Mouse (Mus musculus): Measurements from ENCODE around the gene Tspan18.

Tspan18 gene

GRCm38 (mm10) chr2:93289161-93289560, 45.1 kb downstream of the Tspan18 start:
- DNase-seq: no peak

DNA sequence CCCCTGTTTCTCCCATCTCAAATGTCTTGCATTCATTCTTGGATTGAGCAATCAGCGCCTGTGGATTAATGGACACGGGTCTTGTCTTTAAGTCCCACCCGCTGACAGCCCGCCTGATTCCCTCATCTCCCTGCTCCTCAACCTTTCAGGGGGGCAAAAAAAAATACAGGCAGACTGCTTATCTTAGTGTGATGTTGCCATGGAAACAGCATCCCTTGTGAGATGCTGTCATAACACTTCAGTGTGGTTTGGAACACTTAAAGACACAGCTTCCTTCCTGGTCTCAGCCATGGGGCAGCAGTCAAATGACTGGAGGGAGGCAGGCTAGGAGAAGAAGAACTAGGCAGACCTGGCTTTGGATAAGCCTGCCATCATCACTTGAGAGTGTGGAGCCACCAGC, 47.0 kb downstream of the Tspan18 start:
- DNase-seq: no peak

GRCm38 (mm10) chr2:93286742-93287141, 47.6 kb downstream of the Tspan18 start:
- DNase-seq: no peak

DNA sequence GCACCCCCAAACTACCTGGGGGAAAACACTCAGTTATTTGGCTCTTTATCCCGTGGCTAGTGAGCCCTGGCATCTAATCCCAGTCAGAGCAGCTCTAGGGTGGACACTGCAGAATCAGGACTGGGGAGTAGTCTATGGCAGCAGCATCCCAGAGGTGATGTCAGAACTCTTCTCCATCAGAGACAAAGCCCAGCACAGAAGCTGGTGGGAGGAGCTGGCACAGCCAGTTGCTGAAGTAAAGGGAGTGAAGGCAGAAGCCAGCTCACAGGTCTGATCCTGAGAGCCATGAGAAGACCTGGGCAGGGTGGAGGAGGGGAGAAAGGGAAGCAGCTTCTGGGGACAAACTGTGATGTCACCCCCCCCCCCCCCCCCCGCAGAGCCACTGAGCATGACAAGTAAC, 48.0 kb downstream of the Tspan18 start:
- DNase-seq: no peak

- no peak for DNase-seq
Measured at GRCm38 (mm10) chr2:93285842-93286241, 48.5 kb downstream of the Tspan18 start.

DNA sequence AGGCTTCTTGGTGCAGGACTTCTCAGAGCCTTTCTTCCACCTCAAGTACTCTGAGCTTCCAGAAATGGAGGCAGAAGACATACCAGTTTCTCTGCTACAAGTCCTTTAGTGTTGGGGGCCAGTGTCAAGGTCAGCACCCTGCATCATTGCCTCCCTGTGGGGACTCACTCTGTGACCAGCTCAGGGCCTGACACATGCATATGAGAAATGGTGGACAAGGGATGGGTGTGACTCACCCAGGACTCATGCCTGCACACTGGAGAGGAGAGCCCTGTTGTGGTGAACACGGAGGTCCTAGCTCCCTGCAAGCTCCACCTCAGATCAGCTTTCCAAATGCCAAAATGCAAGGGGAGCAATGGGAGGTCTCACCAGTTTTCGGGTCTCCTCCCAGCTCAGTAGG, 49.7 kb downstream of the Tspan18 start:
- no peak for DNase-seq

DNA sequence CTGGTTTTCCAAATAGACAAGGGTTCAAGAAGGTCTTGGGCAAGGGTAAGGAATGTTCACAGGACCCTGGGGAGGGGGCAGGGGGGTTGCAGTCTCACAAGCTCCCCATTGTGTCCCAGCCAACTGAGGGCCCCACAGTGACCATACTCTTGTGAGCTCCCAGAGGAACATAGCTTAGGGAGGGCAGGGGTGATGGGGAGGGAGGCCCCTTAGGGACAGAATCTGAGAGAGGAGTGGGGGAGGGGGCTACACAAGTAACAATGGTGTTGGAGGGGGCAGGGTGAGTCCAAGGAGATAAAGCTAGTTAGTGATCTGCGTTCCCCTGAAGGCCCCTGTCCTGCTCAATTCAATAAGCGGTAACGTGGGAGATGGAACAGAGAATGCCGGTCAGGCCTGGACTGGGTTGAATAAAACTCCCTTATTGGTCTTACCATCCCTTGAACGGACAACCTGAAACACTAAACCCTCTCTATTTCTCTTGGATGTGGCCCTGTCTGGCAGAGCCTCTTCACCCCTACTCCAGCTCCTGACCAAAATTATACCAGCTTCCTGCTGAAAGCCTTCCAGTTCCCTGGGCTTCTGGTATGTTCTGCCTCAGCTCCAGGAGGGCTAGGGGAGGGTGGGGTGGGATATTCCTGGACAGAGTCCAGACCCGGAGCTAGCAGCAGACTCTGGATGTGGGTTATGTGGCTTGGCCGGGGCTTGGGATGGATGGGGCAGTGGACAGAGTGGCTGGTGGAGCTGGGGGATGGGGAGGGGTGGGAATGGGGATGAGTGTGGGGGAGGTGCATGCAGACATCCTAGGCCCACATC, 50.6 kb downstream of the Tspan18 start:
- DNase-seq: no peak

GRCm38 (mm10) chr2:93282636-93283035, 51.7 kb downstream of the Tspan18 start:
- no peak for DNase-seq

DNA sequence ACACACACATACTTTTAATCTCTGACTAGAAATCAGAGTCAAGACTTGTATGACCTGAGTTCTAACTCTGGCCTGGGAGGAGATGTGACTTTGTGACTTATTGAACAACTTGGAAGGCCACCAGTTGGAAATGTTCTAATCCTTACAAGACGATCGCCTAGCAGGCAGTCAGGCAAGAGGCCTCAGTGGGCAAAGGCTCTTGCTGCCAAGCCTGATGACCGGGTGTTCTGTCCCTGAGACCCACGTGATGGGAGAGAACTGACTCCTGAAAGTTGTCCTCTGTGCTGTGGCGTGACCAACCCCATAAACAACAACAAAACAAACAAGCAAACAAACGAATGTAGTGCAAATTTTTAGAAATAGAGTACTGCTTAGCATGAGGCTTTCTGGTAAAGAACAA, 52.8 kb downstream of the Tspan18 start:
- DNase-seq: no peak

DNA sequence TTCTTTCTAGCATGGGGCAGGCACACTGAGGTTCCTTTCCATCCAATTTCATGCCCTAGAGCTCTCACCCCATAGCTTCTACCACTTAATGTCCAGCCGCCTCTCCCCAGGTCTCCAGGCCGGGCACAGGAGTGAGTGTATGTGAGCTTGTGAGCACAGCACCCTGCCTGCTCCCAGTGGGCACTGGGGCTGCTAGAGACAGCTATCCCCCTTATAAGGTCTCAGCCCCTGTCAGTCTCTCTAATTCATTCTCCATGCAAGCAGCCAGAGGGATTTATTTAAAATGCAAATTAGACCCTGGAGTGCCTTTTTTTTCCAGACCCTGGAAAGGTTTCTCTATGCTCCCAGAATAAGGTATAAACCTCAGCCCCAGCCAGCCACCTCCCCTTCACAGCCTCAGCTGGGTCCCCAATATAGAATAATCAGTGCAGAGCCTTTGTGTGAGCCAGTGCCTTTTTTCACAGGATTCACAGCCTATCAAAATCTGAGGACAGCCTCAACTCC, 54.1 kb downstream of the Tspan18 start:
- no peak for DNase-seq

DNA sequence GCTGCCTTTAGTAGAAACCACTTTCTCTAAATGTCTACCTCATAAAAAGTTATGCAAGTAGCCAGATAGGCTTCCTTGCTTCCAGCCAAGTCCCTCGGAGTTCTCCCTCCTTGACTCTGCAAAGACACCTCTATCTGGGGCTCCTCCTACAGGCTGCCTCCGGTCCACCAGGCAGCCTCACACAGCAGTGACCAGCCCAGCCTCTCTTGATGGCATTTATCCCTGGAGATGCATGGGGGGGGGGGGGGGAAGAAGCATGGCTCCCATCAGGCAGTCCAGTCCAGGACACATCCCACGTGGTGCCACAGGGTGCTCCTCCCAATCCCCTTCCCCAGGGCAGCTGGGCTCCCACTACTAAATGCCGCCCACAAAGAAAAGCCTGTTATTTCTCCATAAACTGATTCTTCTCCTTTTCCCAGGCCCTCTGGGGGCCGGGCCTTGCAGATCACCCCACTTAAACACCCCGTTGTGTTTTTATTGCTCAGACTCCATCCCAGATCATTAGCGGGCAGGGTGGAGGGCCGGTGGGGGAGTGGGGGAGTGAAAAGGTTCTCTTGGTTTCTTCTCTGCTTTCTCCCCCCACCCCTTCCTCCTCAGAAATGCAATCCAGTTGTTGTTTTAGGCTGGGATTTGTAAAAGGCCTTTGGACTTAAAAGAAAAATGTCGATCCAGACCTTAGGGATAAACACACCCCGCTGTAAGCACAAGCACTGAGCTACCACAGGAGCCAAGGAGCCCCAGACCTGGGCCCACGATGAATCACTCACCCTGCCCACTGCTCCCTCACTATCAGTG, 55.9 kb downstream of the Tspan18 start:
- no peak for DNase-seq

- no peak for DNase-seq
Measured at GRCm38 (mm10) chr2:93277486-93277885, 56.8 kb downstream of the Tspan18 start.

DNA sequence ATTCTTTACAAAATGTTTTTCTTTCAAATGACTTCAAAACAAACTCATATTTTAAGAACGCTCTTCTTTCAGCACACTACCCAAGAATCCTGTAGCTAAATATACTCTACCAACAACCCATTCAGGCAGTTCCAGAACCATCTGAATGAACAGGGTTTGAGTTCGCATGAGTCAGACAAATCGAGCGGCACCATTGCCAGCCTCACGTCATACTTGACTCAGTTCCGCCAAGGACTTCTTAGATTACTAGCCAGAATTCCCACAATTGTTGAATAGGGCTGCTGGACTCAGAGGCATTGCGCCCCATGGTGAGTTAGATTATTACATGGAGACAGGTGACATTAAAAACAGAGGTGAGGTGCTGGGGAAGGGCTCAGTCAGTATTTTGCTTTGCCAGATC, 58.3 kb downstream of the Tspan18 start:
- DNase-seq: no peak

DNA sequence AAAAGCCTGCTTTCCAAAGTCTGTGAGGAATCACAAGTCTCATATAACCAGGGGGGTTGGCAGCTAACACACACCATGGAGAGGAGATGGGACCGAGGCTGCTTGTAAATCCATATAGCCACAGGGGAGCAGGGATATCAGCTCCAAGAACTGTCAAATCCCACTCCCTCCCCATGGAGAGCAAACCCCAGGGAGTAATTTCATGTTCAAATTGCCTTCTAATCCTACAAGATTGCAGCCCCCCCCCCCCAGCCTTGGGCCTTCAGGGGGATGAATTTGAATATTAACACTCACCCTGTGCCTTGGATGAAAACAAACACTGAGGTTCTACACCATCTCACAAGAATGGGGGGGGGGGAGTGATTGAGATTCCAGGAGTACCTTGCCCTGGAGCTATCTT, 60.4 kb downstream of the Tspan18 start:
- DNase-seq: no peak

DNA sequence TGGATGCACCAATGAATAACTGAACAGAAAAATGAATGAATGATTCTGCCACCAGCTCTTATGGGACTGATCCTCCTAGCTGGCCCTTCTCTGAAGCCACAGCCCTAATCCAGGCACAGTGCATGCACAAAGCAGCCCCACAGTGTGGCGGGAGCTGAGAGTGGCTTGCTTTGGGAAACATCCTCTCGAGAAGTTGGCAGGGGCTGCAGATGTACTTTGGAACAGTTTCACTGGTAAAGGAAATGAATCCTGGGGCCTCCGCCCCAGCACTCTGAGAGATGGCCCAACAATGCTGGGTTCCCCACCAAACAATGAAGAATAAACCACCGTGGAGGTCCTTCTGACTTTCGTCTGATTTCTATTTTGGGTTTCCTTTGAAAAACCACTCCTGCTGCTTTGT, 64.2 kb downstream of the Tspan18 start:
- DNase-seq: no peak

GRCm38 (mm10) chr2:93269611-93270010, 64.7 kb downstream of the Tspan18 start:
- no peak for DNase-seq

DNA sequence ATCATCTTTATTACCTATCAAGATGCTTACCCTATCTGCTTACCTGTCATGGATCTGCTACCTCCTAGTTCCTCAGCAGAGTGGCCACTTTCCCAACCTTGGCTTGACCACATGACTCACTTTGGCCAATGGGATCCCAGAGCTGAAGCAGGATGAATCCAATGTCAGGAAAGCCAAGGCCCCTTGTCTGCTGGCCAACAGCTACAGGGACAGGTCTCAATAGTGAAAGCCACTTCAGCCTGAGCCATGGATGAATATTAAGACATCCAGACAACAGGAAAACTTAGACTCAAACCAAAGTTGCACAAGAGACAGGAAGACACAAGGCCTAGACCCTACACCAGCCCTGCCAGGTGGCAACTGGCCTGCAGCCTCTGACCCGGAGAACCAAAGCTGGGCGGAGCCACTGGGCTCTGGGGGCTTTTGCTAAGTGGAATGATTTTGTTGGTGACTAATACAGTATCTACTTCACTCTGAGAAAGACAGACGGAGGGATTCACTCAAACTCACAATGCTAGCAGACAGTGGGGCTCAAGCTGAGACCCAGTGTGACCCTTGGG, 65.5 kb downstream of the Tspan18 start:
- no peak for DNase-seq

- no peak for DNase-seq
Measured at GRCm38 (mm10) chr2:93267791-93268190, 66.5 kb downstream of the Tspan18 start.

DNA sequence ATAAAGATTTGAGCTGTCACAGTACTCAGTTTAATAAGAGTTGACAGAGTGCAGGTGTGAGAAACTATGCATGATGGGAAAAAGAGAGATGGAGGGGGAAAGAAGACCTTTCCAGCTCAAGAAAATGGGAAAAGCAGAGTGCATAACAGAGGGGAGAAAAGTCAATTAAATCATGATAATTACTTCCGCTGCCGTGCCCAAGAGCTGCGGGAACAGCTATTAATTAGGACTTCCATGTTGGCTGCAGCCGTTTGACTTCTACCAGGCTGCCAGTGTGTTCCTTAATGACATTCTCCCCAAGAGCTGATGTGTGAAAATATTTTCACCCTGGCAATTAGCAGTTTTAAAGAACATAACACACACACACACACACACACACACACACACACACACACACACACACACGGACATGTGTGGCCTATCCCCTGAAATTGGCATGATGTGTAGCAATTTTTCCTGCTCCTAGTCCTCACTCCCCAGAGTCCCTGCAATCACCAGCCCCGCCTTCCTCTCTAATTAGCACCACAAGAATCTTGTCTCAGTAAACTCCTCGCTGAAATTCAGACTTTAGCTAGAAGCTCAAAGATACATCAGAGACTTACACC, 67.6 kb downstream of the Tspan18 start:
- DNase-seq: no peak

GRCm38 (mm10) chr2:93262291-93263285, 71.7 kb downstream of the Tspan18 start:
- no peak for DNase-seq

- no peak for DNase-seq
Measured at GRCm38 (mm10) chr2:93261521-93262290, 72.6 kb downstream of the Tspan18 start.

All from thymus, postnatal 4 days (tissue).